Mouse (Mus musculus) olfactory bulb, adult 2 months (tissue): Measurements from ENCODE around the gene Hspa12a.

Source experiments
- CTCF ChIP-seq: fragments of 200-500 bp; IDR thresholded peaks from 2 replicates; pipeline ENCODE4 v1.5.1; 2012; ENCODE audit warnings: low read depth, mild to moderate bottlenecking, low read length, moderate library complexity; ENCODE audit not compliant: insufficient read depth
- POLR2A ChIP-seq: fragments of 200-500 bp; IDR thresholded peaks from 2 replicates; pipeline ENCODE4 v1.6.1; 2012; ENCODE audit warnings: mild to moderate bottlenecking, low read depth, low read length, moderate library complexity; ENCODE audit not compliant: insufficient read depth

DNA sequence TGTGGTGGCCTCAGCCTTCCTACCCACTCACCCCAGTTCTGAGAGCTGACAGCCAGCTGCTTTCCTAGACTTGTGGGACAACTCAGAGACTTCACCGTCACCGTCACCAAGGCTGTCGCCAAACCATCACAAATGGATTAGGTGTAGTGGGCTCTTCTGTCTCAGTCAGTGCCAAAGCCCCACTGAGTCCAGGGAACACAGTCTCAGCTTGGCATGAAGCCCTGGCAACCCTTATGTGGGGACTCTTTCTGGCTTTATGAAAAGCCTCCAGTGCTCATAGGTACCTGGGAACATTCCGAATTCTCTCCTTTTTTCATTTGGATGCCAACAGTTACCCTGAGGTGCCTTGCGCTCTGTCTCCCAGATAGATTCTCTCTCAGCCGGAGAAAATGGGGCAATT is 30.2 kb downstream of the Hspa12a start:
- TF ChIP-seq POLR2A = no peak
- no peak for TF ChIP-seq CTCF
